Mouse (Mus musculus) forebrain, embryonic 15.5 days (tissue): ENCODE data around the gene Vps45. TPM values are rescaled to one million over a fixed set of nuclear protein-coding genes. Genes with fewer than 3 reads are reported as not detected.

Experiments
- ATAC-seq: fragments of 200-750 bp; cut with Nextera tagmentation; replicated peaks from 2 replicates; pipeline ENCODE4 v1.8.0; 2017; ENCODE audit warnings: mild to moderate bottlenecking, moderate TSS enrichment, moderate library complexity
- H3K27ac ChIP-seq: fragments of 300-500 bp; sonication (generic); replicated peaks from 2 replicates; pipeline ENCODE4 v1.5.1; 2015; ENCODE audit warnings: mild to moderate bottlenecking, inconsistent platforms
- H3K27me3 ChIP-seq: fragments of 300-500 bp; sonication (generic); 2 replicates; pipeline ENCODE4 v1.6.1; 2015; ENCODE audit warnings: inconsistent platforms
- H3K36me3 ChIP-seq: fragments of 300-500 bp; sonication (generic); 2 replicates; pipeline ENCODE4 v1.6.1; 2015; ENCODE audit warnings: mild to moderate bottlenecking, inconsistent platforms
- H3K4me1 ChIP-seq: fragments of 300-500 bp; sonication (generic); 2 replicates; pipeline ENCODE4 v1.6.1; 2015; ENCODE audit warnings: inconsistent platforms
- H3K4me2 ChIP-seq: fragments of 300-500 bp; sonication (generic); replicated peaks from 2 replicates; pipeline ENCODE4 v1.6.1; 2015; ENCODE audit warnings: mild to moderate bottlenecking, inconsistent platforms
- H3K4me3 ChIP-seq: fragments of 300-500 bp; sonication (generic); 2 replicates; pipeline ENCODE4 v1.5.1; 2015; ENCODE audit warnings: mild to moderate bottlenecking, inconsistent platforms
- H3K9ac ChIP-seq: fragments of 300-500 bp; sonication (generic); replicated peaks from 2 replicates; pipeline ENCODE4 v1.6.1; 2015; ENCODE audit warnings: mild to moderate bottlenecking, inconsistent platforms
- H3K9me3 ChIP-seq: fragments of 300-500 bp; sonication (generic); 2 replicates; pipeline ENCODE4 v1.6.1; 2016; ENCODE audit warnings: inconsistent platforms
- WGBS: fragments of 180-500 bp; shearing (Covaris S2); methylation state at CpG from one replicate; pipeline ENCODE4 v1.1.7; 2015; ENCODE audit warnings: mixed read lengths; 5-methylcytosine and 5-hydroxymethylcytosine counted together
- polyA plus RNA-seq: library from polyadenylated mRNA; unstranded; fragments of >200 nt; fragmentation: Nextera tagmentation; extraction: Ambion mirVana; gene quantifications from 2 replicates; pipeline ENCODE4 v1.2.1, GENCODE M21; 2015

Gene Vps45
- polyA plus RNA-seq, 1 experiment from 2014 or later, result 65.6 TPM

DNA sequence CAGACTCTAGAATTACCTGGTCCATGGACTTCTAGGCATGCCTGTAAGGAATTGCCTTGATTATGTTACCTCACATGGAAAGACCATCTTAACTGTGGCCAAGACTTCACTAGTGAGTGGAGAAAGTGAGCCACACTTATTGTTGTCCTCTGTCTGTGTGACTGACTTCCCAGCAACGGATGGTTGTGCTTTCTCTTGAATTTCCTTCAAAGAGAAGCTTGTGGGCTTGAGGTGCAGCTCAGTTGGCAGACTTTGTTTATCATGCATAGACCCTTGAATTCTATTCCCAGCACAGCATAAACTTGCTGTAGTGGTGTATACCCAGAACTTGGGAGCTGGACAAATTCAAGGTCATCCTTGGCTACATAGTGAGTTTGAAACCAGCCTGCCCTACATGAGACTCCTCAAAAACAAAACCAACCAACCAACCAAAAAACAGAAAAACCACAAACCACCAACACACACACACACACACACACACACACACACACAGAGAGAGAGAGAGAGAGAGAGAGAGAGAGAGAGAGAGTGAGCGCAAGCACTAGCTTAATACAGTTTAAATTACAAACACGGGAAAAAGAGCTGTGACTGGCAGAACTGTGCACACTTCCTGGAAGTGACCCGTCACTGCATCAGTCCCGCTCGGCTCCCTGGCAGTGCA lies 26.1 kb downstream of the Vps45 start:
- 84% methylated on average over 6 of the region's 6 CpGs for WGBS
- no peak for ATAC-seq
- H3K27me3 ChIP-seq, result no peaks in the 10 kb centered on the region

DNA sequence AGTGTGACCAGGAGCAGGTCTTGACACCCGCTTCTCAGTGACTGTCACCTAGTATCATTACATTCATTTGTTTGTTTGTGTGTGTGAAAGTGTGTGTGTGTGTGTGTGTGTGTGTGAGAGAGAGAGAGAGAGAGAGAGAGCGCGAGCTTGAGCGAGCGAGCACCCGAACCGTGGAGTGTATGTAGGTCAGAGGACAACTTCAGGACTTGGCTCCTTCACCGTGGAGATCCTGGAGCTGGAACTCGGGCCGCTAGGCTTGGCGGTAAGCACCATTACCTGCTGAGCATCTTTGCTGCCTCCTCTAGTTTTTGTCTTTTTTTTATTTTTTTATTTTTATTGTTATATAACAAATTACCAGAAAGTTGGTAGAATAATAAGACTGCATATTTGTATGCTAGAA lies 28.5 kb downstream of the Vps45 start:
- Histone ChIP-seq H3K9me3 (no peaks in the 10 kb centered on the region), H3K4me3 (no peak overlapping the region), H3K4me1 (no peaks in the 10 kb centered on the region), H3K4me2 (no peak overlapping the region), H3K36me3 (peaks cover 32% of the 10 kb centered on the region), H3K27ac (no peak overlapping the region), H3K27me3 (no peaks in the 10 kb centered on the region), H3K9ac (no peak overlapping the region)
- WGBS, result 92% methylated on average over 11 of the region's 11 CpGs
- no peak for ATAC-seq

More for the DNA sequence above, 26.1 kb downstream of the Vps45 start:
- no peaks in the 10 kb centered on the region for H3K9me3 ChIP-seq
- H3K36me3 ChIP-seq, result peaks cover 35% of the 10 kb centered on the region
- H3K9ac ChIP-seq, result no peak overlapping the region
- no peak overlapping the region for H3K27ac ChIP-seq
- H3K4me2 ChIP-seq, result no peak overlapping the region
- no peak overlapping the region for H3K4me3 ChIP-seq
- no peaks in the 10 kb centered on the region for H3K4me1 ChIP-seq

DNA sequence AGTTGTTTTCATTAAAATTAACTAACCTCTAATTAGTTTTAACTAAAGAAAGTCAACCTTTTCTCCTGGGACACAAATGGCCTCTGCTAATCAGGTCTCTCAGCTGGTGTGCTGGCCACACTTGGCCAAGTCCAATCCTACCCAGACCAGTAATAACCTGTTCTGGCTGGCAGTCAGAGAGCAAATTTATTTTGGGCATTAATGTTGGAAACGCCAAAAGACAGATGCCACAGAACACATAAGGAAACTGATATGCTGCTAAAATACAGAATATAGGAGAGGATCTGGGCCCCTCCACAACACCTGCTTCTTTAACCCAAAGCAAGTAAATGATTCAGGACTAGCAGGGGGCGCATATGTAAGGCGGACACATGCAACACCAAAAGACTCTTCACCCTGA lies 28.9 kb downstream of the Vps45 start:
- no peak overlapping the region for H3K9ac ChIP-seq
- H3K36me3 ChIP-seq, result peaks cover 32% of the 10 kb centered on the region
- no peaks in the 10 kb centered on the region for H3K9me3 ChIP-seq
- WGBS, result 86% methylated on average over 3 of the region's 3 CpGs
- no peak overlapping the region for H3K4me2 ChIP-seq
- H3K4me3 ChIP-seq, result no peak overlapping the region
- ATAC-seq, result no peak
- H3K27me3 ChIP-seq, result no peaks in the 10 kb centered on the region
- no peaks in the 10 kb centered on the region for H3K4me1 ChIP-seq
- no peak overlapping the region for H3K27ac ChIP-seq

DNA sequence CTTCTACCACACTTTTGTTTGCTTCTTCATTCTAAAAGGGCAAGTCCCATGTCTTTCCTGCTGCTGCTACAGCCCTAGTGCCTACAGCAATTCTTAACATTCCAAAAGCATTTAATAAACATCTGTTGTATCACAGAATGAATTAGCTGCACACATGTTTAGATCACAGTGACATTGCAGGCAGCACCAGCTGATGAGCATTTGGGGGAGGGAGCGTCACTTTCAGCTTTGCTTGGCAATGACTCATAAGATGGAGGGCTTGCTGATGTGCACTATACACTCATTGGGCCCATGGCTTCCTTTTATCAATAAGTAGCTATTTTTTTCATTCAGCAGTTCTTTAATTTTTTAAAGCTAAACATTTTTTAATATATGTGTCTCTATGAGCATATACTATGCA lies 30.4 kb downstream of the Vps45 start:
- ATAC-seq, result no peak
- no peaks in the 10 kb centered on the region for H3K9me3 ChIP-seq
- no peak overlapping the region for H3K4me3 ChIP-seq
- WGBS, result 85% methylated on average over 1 of the region's 1 CpGs
- H3K4me2 ChIP-seq, result no peak overlapping the region
- no peaks in the 10 kb centered on the region for H3K27me3 ChIP-seq
- no peak overlapping the region for H3K27ac ChIP-seq
- no peaks in the 10 kb centered on the region for H3K4me1 ChIP-seq
- H3K9ac ChIP-seq, result no peak overlapping the region
- peaks cover 25% of the 10 kb centered on the region for H3K36me3 ChIP-seq

DNA sequence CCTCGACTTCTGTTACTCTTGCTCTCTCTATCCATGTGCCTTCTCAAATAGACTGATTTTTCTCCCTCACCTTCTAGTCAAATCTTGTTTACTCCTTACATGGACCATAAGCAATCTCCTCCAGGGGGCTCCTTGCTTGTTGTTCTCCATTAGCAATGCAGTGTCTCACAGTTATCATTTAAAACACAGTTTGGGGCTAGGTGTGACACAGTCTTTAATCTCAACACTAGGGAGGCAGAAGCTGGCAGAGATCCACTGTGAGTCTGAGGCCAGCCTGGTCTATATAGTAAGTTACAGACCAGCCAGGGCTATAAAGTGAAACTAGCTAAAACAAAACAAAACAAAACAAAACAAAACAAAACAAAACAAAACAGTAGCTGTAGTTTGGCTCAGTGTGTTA lies 31.1 kb downstream of the Vps45 start:
- Histone ChIP-seq H3K9ac (no peak overlapping the region), H3K4me2 (no peak overlapping the region), H3K4me3 (no peak overlapping the region), H3K27me3 (no peaks in the 10 kb centered on the region), H3K9me3 (no peaks in the 10 kb centered on the region), H3K4me1 (no peaks in the 10 kb centered on the region), H3K36me3 (peaks cover 21% of the 10 kb centered on the region), H3K27ac (no peak overlapping the region)
- 70% methylated on average over 1 of the region's 1 CpGs for WGBS
- ATAC-seq, result no peak

DNA sequence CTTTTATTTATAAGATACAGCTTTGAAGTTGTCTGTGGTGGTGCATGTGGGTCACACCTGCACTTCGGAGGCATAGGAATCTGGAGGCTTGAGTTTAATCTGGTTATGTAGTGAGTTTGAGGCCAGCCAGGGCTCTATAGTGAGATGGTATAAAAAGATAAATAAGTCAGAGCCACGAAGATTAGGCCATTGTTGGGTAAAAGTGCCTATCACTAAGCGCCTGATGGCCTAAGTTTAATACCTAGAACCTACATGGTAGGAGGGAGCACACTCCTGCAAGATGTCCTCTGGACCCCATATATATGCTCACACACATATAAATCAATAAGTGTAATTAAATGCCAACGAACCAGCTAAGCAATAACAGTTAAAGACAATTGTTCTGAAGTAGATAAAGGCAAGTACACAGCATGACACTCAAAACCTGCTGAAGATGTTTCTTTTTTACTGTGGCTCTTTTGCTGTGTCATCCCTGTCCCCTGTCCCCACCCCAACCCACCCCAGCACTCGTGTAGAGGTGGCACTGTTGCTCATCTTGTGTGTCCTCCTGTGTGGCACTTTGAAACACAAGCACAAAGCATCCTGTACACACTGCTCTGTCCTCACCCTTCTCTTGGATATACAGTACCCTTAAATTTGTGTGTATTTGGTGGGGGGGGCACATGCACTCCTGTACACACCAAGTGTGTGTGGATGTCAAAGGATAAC lies 36.7 kb downstream of the Vps45 start:
- no peak for ATAC-seq

DNA sequence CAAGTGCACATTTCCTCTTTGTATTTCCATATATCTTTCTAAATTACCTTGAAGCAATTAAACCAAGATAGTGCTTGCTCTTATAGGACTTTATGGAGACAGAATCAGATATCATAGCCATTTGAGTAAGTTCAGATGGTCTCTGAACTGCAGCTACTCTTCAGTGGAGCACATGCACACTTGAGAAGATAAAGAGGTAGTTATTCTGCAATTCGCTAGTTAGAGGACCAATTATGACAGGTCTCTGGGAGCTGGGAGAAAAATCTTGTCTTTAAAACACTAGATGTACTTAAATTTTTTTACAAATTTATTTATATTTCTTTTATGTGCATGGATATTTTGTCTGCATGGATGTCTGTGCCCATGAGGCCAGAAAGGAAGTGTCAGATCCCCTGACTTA lies 37.5 kb downstream of the Vps45 start:
- Histone ChIP-seq H3K4me1 (no peaks in the 10 kb centered on the region), H3K9ac (no peak overlapping the region), H3K27ac (no peak overlapping the region), H3K36me3 (peaks cover 2% of the 10 kb centered on the region; the same call in 1 of the 2 replicates), H3K4me2 (no peak overlapping the region), H3K9me3 (no peaks in the 10 kb centered on the region), H3K27me3 (no peaks in the 10 kb centered on the region), H3K4me3 (no peak overlapping the region)
- no peak for ATAC-seq
- 88% methylated on average over 1 of the region's 1 CpGs for WGBS

More for the DNA sequence above, 36.7 kb downstream of the Vps45 start:
- WGBS, result 85% methylated on average over 5 of the region's 5 CpGs
- Histone ChIP-seq H3K9me3 (no peaks in the 10 kb centered on the region), H3K36me3 (peaks cover 2% of the 10 kb centered on the region; the same call in 1 of the 2 replicates), H3K9ac (no peak overlapping the region), H3K4me2 (no peak overlapping the region), H3K4me3 (no peak overlapping the region), H3K4me1 (no peaks in the 10 kb centered on the region), H3K27me3 (no peaks in the 10 kb centered on the region), H3K27ac (no peak overlapping the region)

DNA sequence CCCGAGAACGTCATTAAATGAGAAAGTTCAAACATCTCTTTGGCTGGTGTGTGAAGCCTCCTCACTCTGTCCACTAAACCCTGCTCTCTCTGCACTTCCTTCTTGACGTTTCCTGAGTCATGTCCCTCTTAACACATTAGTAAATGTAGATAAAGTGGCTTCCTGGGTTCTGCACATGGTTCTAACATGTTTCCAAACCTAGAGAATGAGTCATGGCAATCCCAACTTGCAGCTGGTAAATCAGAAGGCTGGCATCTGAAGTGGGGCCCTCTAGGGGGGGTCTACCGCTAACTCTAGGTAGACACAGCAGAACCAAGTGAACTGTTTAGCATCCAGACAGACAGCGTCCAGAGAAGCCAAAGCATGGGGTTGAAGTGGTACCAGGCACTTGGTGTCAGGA lies 40.8 kb downstream of the Vps45 start:
- Histone ChIP-seq H3K4me2 (no peak overlapping the region), H3K27ac (no peak overlapping the region), H3K4me3 (no peak overlapping the region), H3K9me3 (no peaks in the 10 kb centered on the region), H3K9ac (no peak overlapping the region), H3K4me1 (no peaks in the 10 kb centered on the region), H3K27me3 (no peaks in the 10 kb centered on the region), H3K36me3 (peaks cover 2% of the 10 kb centered on the region; the same call in 1 of the 2 replicates)
- no peak for ATAC-seq
- WGBS, result 90% methylated on average over 5 of the region's 5 CpGs

DNA sequence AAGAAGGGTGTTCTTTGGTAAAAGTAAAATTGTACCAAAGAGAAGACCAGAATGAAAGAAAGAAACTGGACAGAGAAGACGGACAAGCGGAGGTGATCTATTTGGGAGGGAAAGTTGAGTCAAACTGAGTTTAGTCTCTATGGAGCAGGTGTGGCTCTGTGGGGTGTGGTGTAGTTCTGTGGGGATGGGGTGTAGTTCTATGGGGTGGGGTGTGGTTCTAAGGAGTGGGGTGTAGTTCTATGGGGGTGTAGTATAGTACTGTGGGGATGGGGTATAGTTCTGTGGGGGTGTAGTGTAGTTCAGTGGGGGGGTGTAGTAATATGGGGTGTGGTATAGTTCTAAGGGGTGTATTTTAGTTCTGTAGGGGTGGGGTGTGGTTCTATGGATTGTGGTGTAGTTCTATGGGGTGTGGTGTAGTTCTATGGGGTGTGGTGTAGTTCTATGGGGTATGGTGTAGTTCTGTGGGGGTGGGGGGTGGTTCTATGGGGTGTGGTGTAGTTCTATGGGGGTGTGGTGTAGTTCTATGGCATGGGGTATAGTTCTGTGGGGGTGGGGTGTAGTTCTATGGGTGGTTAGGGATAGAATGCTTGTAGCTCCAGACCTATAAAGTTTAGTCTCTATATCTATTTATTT lies 41.9 kb downstream of the Vps45 start:
- no peak overlapping the region for H3K4me3 ChIP-seq
- H3K4me2 ChIP-seq, result no peak overlapping the region
- no peaks in the 10 kb centered on the region for H3K9me3 ChIP-seq
- no peaks in the 10 kb centered on the region for H3K27me3 ChIP-seq
- WGBS, result 94% methylated on average over 2 of the region's 2 CpGs
- H3K36me3 ChIP-seq, result peaks cover 2% of the 10 kb centered on the region; the same call in 1 of the 2 replicates
- no peak for ATAC-seq
- H3K4me1 ChIP-seq, result no peaks in the 10 kb centered on the region
- H3K9ac ChIP-seq, result no peak overlapping the region
- no peak overlapping the region for H3K27ac ChIP-seq

DNA sequence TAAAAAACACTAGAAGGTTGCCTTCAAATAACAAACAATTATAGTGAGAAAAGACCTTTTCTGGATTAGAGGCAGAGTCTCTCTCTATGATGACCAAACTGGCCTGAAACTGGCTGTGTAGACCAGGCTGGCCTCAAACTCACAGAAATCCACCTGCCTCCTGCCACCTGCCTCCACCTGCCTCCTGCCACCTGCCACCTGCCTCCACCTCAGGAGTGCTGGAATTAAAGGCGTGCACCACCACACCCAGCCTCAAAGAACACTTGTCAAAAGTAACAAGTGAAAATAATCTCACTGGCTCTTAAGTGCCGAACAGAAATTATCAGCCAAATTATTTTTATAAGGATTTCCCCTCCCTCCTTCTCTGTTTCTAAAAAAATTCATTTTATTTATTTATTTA lies 42.6 kb downstream of the Vps45 start:
- no peak overlapping the region for H3K9ac ChIP-seq
- 90% methylated on average over 2 of the region's 2 CpGs for WGBS
- H3K4me1 ChIP-seq, result no peaks in the 10 kb centered on the region
- H3K36me3 ChIP-seq, result no peaks in the 10 kb centered on the region; the same call in 1 of the 2 replicates
- H3K27me3 ChIP-seq, result no peaks in the 10 kb centered on the region
- no peak for ATAC-seq
- no peak overlapping the region for H3K4me2 ChIP-seq
- no peak overlapping the region for H3K4me3 ChIP-seq
- H3K9me3 ChIP-seq, result no peaks in the 10 kb centered on the region
- H3K27ac ChIP-seq, result no peak overlapping the region

DNA sequence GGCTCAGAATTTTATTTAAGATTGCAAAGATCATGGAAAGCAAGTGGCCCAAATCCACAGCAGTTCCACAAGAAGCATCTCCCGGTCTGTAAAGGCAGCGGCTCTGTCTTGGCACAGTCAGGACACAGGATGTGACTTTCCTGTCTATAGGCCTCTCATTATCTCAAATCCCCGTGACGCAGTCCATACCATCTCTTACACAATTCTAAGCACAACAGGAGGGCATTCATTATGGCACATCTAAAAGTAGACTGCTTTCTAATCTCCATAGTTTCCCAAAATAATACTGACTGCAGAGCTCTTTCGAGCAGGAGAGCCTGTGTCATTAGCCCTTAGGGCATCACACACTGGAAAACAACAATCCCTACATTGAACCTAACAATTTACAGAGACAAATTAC lies 45.5 kb downstream of the Vps45 start:
- Histone ChIP-seq H3K4me2 (no peak overlapping the region), H3K9ac (no peak overlapping the region), H3K9me3 (no peaks in the 10 kb centered on the region), H3K27me3 (no peaks in the 10 kb centered on the region), H3K27ac (no peak overlapping the region), H3K4me1 (no peaks in the 10 kb centered on the region), H3K4me3 (no peak overlapping the region), H3K36me3 (peaks cover 4% of the 10 kb centered on the region; the same call in 1 of the 2 replicates)
- no peak for ATAC-seq
- 30% methylated on average over 5 of the region's 5 CpGs for WGBS

DNA sequence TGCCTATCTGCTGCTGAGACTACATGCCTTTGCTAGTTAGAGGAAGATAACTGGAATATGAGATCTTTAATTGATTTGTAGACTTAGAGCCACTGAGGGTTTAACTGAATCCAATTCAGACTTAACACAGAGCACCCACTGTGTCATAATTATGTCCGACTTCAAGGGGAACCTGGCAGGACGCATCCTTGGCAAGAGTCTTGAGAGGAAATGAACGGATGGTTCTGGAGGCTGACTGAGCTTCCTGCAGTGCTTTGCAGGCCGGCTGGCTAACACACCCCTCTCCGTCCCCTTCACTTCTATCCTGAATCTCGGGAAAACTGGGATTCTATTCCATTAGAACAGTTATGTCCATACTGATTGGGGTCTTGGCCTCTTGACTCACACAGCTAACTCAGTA lies 49.8 kb downstream of the Vps45 start:
- no peak for ATAC-seq

More for the DNA sequence above, 49.8 kb downstream of the Vps45 start:
- no peak overlapping the region for H3K4me3 ChIP-seq
- no peak overlapping the region for H3K9ac ChIP-seq
- H3K36me3 ChIP-seq, result peaks cover 4% of the 10 kb centered on the region; the same call in 1 of the 2 replicates
- no peaks in the 10 kb centered on the region for H3K27me3 ChIP-seq
- 73% methylated on average over 6 of the region's 6 CpGs for WGBS
- H3K27ac ChIP-seq, result no peak overlapping the region
- H3K9me3 ChIP-seq, result no peaks in the 10 kb centered on the region
- H3K4me2 ChIP-seq, result no peak overlapping the region
- H3K4me1 ChIP-seq, result no peaks in the 10 kb centered on the region; the same call in 1 of the 2 replicates
